Mouse (Mus musculus): Measurements from ENCODE around the gene Gna12.

DNA sequence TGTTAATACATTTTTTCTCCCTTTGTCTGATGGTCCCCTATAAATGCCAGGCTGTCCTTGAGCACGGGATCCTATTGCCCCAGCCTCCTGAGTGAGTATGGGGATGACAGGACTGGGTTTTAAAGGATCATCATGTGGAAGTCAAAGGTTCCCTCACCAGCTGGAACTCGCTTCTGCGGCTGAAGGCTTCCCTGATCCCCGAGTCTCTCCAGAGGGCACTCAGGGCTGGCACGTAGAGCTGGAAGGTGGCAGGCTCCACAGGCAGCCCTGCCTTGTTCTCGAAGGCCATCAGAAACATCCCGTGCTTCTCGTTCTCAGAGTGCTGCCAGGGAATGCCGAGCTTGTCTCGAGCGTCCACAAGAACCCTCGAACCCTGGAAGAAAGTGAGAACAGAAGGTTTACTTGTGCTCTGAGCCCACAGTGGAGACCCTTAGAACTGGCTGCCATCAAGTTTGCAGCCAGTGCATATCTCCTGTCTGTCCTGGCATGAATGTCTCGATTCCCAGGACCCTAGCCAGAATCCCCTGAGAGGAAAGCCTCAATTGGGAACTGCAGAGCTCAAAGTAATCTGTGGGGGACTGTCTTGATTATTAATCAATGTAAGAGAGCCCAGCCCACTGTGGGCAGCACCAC lies 44.9 kb downstream of the Gna12 start:
- TF ChIP-seq POLR2A (IDR thresholded peaks at IDR 0.05; ENCODE audit: borderline replicate concordance, extremely low read depth, insufficient read depth, insufficient read length, poor library complexity, severe bottlenecking) (no peak), CTCF (IDR thresholded peaks at IDR 0.05; ENCODE audit: borderline replicate concordance, extremely low read depth, insufficient read depth, insufficient read length) (no peak)
